Mouse (Mus musculus): Measurements from ENCODE around the gene Mbd6.

The Mbd6 gene

DNA sequence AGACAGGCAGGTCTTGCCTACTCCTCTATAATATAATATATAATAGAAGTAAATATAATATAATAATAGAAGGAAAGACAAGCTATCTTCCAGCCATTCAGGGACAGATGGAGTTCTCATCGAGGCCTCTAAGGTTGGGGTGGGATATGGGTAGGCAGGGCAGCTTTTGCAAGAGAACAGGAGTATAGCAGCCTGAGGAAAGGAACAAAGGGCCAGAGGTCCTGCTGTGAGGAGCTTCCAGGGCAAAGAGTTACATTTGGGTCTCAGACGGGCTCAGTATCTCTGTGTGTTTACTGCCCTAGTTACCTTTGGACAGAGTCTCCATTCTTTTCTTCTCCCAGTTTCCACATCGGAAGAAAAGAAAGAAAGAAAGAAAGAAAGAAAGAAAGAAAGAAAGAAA, 25.2 kb downstream of the Mbd6 start:
- DNase-seq (ENCODE audit: low spot score in 2 of 2): no peak

DNA sequence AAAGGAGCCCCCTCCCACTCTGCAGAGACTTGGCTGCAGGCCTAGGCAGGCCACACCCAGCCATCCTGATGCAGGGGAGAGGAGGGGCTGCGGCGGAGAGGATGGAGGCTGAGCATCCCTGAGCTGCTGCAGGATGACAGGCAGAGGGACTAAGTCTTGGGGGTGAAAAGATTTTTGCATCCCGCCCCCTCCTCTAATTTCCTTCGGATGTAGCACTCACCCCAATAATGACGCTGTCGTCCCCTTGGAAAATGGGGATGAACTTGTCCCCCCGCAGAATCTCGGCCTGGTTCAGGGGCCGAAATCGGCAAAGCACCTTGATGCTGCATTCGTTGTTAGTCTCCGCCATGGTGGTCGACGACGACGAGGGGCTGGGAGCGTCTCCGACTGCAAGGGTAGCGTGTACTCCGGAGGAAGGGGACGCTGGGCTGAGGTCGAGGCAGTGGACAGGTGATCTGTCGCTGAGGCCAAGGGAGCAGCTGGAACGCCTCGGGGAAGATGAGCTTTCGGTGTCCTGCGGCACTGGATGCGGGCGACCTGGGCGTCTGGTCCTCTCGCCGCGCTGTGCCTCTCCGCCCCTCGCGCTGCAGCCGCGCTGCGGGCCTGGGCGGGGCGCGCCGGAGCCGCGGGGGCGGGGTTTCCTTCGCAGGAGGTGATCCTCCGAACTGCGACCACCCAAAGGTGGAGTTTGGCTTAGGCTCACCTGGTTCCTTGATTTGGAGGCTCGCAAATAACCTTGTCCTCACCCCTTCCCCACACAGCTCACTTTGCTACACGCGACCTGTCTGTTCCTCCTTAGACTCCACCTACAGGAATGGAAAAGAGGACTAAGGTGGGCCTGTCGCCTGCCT, 26.0 kb downstream of the Mbd6 start, which contains the start of gene Kif5a:
Gene Kif5a, minus strand, starts transcription at position 801 of the 851 bp plus-strand sequence.
- DNase-seq (ENCODE audit: low spot score in 2 of 2): no peak

- DNase-seq (ENCODE audit: low spot score in 2 of 2): no peak
Observed at GRCm38 (mm10) chr10:127261706-127262547, 26.9 kb downstream of the Mbd6 start.

- no peak for DNase-seq (ENCODE audit: low spot score in 2 of 2)
Observed at GRCm38 (mm10) chr10:127258489-127258888, 30.3 kb downstream of the Mbd6 start.

DNA sequence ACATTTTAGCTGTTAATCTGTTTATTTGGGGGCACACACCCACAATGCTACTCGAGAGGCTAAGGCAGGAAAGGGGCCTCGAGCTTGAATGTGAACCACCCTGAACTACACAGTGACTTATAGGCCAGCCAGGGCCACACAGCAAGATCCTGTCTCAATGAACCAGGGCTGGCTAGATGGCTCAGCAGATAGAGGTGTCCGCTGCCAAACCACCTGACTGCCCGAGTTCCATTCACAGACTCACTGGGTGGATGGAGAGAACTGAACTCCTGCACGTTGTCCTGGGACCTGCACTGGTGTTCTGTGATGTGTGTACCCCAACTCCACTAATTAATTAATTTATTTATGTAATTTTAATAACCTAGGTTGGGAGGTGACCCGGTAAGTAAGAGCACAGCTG, 31.0 kb downstream of the Mbd6 start:
- no peak for DNase-seq (ENCODE audit: low spot score in 2 of 2)

GRCm38 (mm10) chr10:127255625-127256345, 33.0 kb downstream of the Mbd6 start:
- DNase-seq (ENCODE audit: low spot score in 2 of 2): peak; percentile 30 to 49

DNA sequence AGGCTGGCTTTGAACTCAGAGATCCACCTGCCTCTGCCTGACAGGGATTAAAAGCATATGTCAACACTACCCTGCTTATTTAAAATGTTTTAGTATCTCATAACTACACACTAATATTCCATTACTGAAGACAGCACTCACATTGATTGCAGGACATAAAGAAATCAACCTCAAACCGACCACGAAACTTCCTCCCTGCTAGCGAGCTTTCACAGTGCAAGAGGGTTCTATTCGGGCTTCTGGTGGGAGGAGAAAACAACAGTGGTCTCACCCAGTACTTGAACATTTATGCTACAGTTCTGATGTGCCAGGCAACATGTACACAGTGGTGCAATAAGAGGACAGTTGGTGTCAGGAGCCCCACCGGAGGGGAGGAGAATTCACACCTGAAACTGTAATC, 38.0 kb downstream of the Mbd6 start:
- no peak for DNase-seq (ENCODE audit: low spot score in 2 of 2)

DNA sequence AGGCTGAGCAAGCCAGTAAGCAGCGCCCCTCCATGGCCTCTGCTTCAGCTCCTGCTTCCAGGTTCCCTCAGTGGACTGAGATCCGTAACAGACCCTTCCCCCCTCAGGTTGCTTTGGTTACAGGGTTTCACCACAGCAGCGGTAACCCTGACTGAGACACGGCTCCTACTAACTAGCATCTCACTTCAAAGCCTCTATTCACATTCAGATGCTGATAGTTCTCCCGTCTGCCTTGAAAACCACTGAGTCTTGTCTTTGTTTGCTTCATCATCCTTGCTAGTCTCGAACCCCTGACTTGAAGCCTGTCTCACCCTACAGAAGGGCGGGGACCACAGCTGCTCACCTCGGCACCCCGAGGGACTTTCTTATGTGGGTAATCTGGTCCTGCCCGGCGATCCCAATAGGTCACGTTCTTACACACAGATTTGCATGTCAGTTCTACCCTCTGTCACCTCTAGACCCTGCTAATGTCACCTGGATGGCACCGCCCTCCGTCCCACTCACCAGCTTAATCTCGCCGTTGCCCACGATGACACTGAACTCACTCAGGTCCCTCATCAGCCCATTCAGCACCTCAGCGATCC, 50.5 kb downstream of the Mbd6 start:
- no peak for DNase-seq (ENCODE audit: low spot score in 2 of 2)

GRCm38 (mm10) chr10:127236541-127236940, 52.3 kb downstream of the Mbd6 start:
- no peak for DNase-seq (ENCODE audit: low spot score in 2 of 2)

GRCm38 (mm10) chr10:127233141-127233540, 55.7 kb downstream of the Mbd6 start:
- DNase-seq (ENCODE audit: low spot score in 2 of 2): no peak
